Mouse (Mus musculus): ENCODE measurements around the gene Adprm.

- TF ChIP-seq CTCF (IDR thresholded peaks at IDR 0.05; ENCODE audit: low read depth, low read length): no peak
- no peak for TF ChIP-seq POLR2A (IDR thresholded peaks at IDR 0.05; ENCODE audit: extremely low read depth, insufficient read depth, low read length)
These were observed 28.5 kb downstream of the Adprm start for GRCm38 (mm10) chr11:67023802-67024340.
